In the genomic region with DNA sequence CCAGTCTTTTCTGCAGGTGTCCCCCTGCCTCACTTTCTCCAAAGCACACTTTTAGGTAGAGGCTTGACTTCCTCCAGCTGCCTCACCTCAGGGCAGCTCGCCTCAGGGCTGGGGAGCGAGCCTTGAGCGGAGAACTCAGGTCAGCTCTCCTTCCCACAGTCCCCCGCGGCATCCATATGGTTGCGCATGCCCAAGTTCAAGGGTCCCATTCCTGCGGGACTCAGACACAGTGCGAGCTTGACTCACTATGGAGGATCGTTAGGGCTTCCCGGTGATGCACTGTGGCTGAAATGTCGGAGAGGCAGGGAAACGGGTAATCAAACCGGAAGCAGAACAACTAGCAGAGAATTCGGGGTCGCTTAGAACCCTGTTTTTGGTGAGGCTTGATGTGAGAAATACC, we compare ENCODE assay signal across 20 mouse cellular contexts. TPM values are rescaled to one million over a fixed set of nuclear protein-coding genes. Genes with fewer than 3 reads are reported as not detected.
"Had no signal": no experiment of that assay in that cellular context is flagged by ENCODE, and none has a peak within 500 bp of the region (broad histone marks: within the 10 kb centered on the region; RNA-seq: fewer than 3 reads in every experiment).

No protein-coding gene starts in this region.

- H3K36me3 ChIP-seq: liver, embryonic 15.5 days; lung, embryonic 15.5 days; midbrain, embryonic 13.5 days; midbrain, embryonic 15.5 days; neural tube, embryonic 12.5 days; stomach, embryonic 15.5 days had no signal

- H3K4me2 ChIP-seq: liver, embryonic 15.5 days; lung, embryonic 15.5 days; midbrain, embryonic 13.5 days; midbrain, embryonic 15.5 days; neural tube, embryonic 12.5 days; stomach, embryonic 15.5 days had no signal

- H3K27ac ChIP-seq: liver, embryonic 15.5 days; lung, embryonic 15.5 days; macrophage; midbrain, embryonic 13.5 days; midbrain, embryonic 15.5 days; neural tube, embryonic 12.5 days had no signal

- H3K4me1 ChIP-seq: midbrain, embryonic 13.5 days; midbrain, embryonic 15.5 days; stomach, embryonic 15.5 days had no signal

- H3K9me3 ChIP-seq: liver, embryonic 15.5 days; lung, embryonic 15.5 days; megakaryocyte, embryonic 14.5 days; midbrain, embryonic 13.5 days; midbrain, embryonic 15.5 days; neural tube, embryonic 12.5 days; stomach, embryonic 15.5 days had no signal

- H3K27me3 ChIP-seq: liver, embryonic 15.5 days; midbrain, embryonic 13.5 days; midbrain, embryonic 15.5 days; neural tube, embryonic 12.5 days; stomach, embryonic 15.5 days had no signal

- DNase-seq: liver, postnatal 0 days; lung, adult 2 months; lung, postnatal 14 days; lung, postnatal 36 days; right cerebral cortex, postnatal 14 days; thymus, adult 18-20 months; thymus, postnatal 14 days; thymus, postnatal 36 days had no signal

- H3K4me3 ChIP-seq: liver, embryonic 15.5 days; lung, embryonic 15.5 days; megakaryocyte, embryonic 14.5 days; midbrain, embryonic 13.5 days; midbrain, embryonic 15.5 days; neural tube, embryonic 12.5 days; stomach, embryonic 15.5 days had no signal

- ATAC-seq: liver, postnatal 0 days; lung, postnatal 0 days; midbrain, embryonic 13.5 days; midbrain, embryonic 15.5 days had no signal

- H3K9ac ChIP-seq: liver, embryonic 15.5 days; liver, postnatal 0 days; lung, embryonic 15.5 days; midbrain, embryonic 13.5 days; midbrain, embryonic 15.5 days; neural tube, embryonic 12.5 days; stomach, embryonic 15.5 days had no signal

RNA-seq across cellular contexts. Expression of a gene that starts 37.3 kb away (rescaled TPM):
- total RNA-seq: megakaryocyte progenitor cell, adult 5-6 weeks; monocyte, adult 5-6 weeks; neutrophil, adult 5-6 weeks had no signal
- polyA plus RNA-seq: macrophage had no signal

RNA-seq across cellular contexts. Expression of a gene that starts 57.7 kb away (rescaled TPM):
- total RNA-seq: monocyte, adult 5-6 weeks; neutrophil, adult 5-6 weeks had no signal
